Comparison of ENCODE assay signal across 8 mouse cellular contexts in genomic region chr2:119207961-119208343, GRCm38 (mm10). TPM values are rescaled to one million over a fixed set of nuclear protein-coding genes. Genes with fewer than 3 reads are reported as not detected.
DNase-seq lines count a peak whose midpoint lies in the region; ATAC-seq and TF ChIP-seq lines count a peak whose summit lies in the region.

No protein-coding gene starts in this region.

- H3K4me3 ChIP-seq in lung, embryonic 14.5 days (ENCODE audit: low read depth, low read length), result peak overlapping the region; percentile 66
- peak overlapping the region; percentile 64 for H3K4me3 ChIP-seq in forebrain, embryonic 11.5 days (ENCODE audit: low read depth, low read length)
- H3K4me3 ChIP-seq in liver, embryonic 13.5 days (replicated peaks), result peak overlapping the region; percentile 78
- peak overlapping the region; percentile 67 for H3K4me3 ChIP-seq in small intestine, adult 2 months (ENCODE audit: low read depth, low read length)

- peak overlapping the region; percentile 56 for H3K9ac ChIP-seq in lung, embryonic 14.5 days
- peak overlapping the region; percentile 67 for H3K9ac ChIP-seq in forebrain, embryonic 11.5 days (ENCODE audit: low read length)
- peak overlapping the region; percentile 81 for H3K9ac ChIP-seq in liver, embryonic 13.5 days

- no peak for TF ChIP-seq POLR2A in small intestine, adult 2 months (IDR thresholded peaks at IDR 0.05; ENCODE audit: low read depth, low read length)

- no peaks in the 10 kb centered on the region for H3K9me3 ChIP-seq in lung, embryonic 14.5 days (ENCODE audit: low read depth, low read length)
- no peaks in the 10 kb centered on the region for H3K9me3 ChIP-seq in forebrain, embryonic 11.5 days (ENCODE audit: control insufficient read depth, low read length)
- H3K9me3 ChIP-seq in liver, embryonic 13.5 days (replicated peaks), result no peaks in the 10 kb centered on the region

- H3K27ac ChIP-seq in lung, embryonic 14.5 days (ENCODE audit: low read depth), result peak overlapping the region; percentile 91
- peak overlapping the region; percentile 44; the same call in 1 of the 2 replicates for H3K27ac ChIP-seq in forebrain, embryonic 11.5 days (ENCODE audit: low read depth, low read length)
- H3K27ac ChIP-seq in liver, embryonic 13.5 days, result peak overlapping the region; percentile 85
- peak overlapping the region; percentile 93 for H3K27ac ChIP-seq in small intestine, adult 2 months (ENCODE audit: insufficient read depth, low read depth, low read length)

- ATAC-seq in lung, embryonic 14.5 days (ENCODE audit: insufficient read depth), result no peak; the same call in 1 of the 2 replicates
- peak; percentile 10 for ATAC-seq in forebrain, embryonic 11.5 days (replicated peaks; ENCODE audit: low FRiP score)
- ATAC-seq in liver, embryonic 13.5 days (ENCODE audit: low read depth), result no peak

- no peak for DNase-seq in lung, embryonic 14.5 days
- DNase-seq in lung, postnatal 14 days, result no peak
- no peak for DNase-seq in forebrain, embryonic 11.5 days (ENCODE audit: low spot score)
- no peak for DNase-seq in liver, embryonic 13.5 days
- DNase-seq in layer of hippocampus, postnatal 10 days (ENCODE audit: low spot score in 2 of 2), result no peak
- DNase-seq in ovary, postnatal 14 days (ENCODE audit: low spot score), result no peak
- no peak for DNase-seq in urinary bladder, adult 2 months (ENCODE audit: low spot score)

- TF ChIP-seq CTCF in lung, embryonic 14.5 days (IDR thresholded peaks at IDR 0.05; ENCODE audit: low read depth), result no peak
- no peak for TF ChIP-seq CTCF in small intestine, adult 2 months (IDR thresholded peaks at IDR 0.05; ENCODE audit: extremely low read depth, insufficient read length, insufficient replicate concordance, low read depth, low read length)

- peak overlapping the region; percentile 71 for H3K4me2 ChIP-seq in lung, embryonic 14.5 days
- peak overlapping the region; percentile 47 for H3K4me2 ChIP-seq in forebrain, embryonic 11.5 days (ENCODE audit: low read depth, low read length, severe bottlenecking)
- H3K4me2 ChIP-seq in liver, embryonic 13.5 days, result peak overlapping the region; percentile 78

- WGBS in lung, embryonic 14.5 days, result 21% methylated on average over 6 of the region's 6 CpGs
- WGBS in forebrain, embryonic 11.5 days, result 19% methylated on average over 6 of the region's 6 CpGs
- 17% methylated on average over 6 of the region's 6 CpGs for WGBS in liver, embryonic 13.5 days (ENCODE audit: insufficient replicate concordance)
- WGBS in small intestine, adult 2 months, result 8% methylated on average over 6 of the region's 6 CpGs

- no peaks in the 10 kb centered on the region for H3K4me1 ChIP-seq in lung, embryonic 14.5 days (ENCODE audit: insufficient read depth)
- peaks cover 8% of the 10 kb centered on the region; the same call in 1 of the 2 replicates for H3K4me1 ChIP-seq in forebrain, embryonic 11.5 days (replicated peaks; ENCODE audit: control insufficient read depth, insufficient read depth, low read length)
- H3K4me1 ChIP-seq in liver, embryonic 13.5 days (replicated peaks), result peaks cover 35% of the 10 kb centered on the region
- H3K4me1 ChIP-seq in small intestine, adult 2 months (ENCODE audit: control insufficient read depth, insufficient read depth, insufficient read length, low read length), result peaks cover 5% of the 10 kb centered on the region; the same call in 1 of the 2 replicates

- no peaks in the 10 kb centered on the region for H3K27me3 ChIP-seq in lung, embryonic 14.5 days (ENCODE audit: insufficient read depth, low read length)
- H3K27me3 ChIP-seq in forebrain, embryonic 11.5 days (ENCODE audit: control insufficient read depth, insufficient read depth, low read length), result no peaks in the 10 kb centered on the region
- H3K27me3 ChIP-seq in liver, embryonic 13.5 days, result no peaks in the 10 kb centered on the region
- no peaks in the 10 kb centered on the region for H3K27me3 ChIP-seq in small intestine, adult 2 months (ENCODE audit: control insufficient read depth, insufficient read depth, low read length)

- H3K36me3 ChIP-seq in lung, embryonic 14.5 days (ENCODE audit: insufficient read depth), result peaks cover 22% of the 10 kb centered on the region; the same call in 1 of the 2 replicates
- no peaks in the 10 kb centered on the region; the same call in 1 of the 2 replicates for H3K36me3 ChIP-seq in forebrain, embryonic 11.5 days (ENCODE audit: control insufficient read depth, insufficient read depth, low read length)
- peaks cover 24% of the 10 kb centered on the region for H3K36me3 ChIP-seq in liver, embryonic 13.5 days
- peaks cover 15% of the 10 kb centered on the region for H3K36me3 ChIP-seq in small intestine, adult 2 months (ENCODE audit: control insufficient read depth, insufficient read depth, low read length)

RNA-seq across cellular contexts. Expression of gene Zfyve19, which starts 0.5 kb away (rescaled TPM):
- polyA plus RNA-seq in lung, embryonic 14.5 days (2014; fragmentation: Nextera tagmentation; extraction: Ambion mirVana), result 49.6 and 50.5 TPM in 2 replicates
- 41.7 and 53.2 TPM in 2 replicates for polyA plus RNA-seq in forebrain, embryonic 11.5 days (2014; fragmentation: Nextera tagmentation; extraction: Ambion mirVana)
- 20.0 and 27.2 TPM in 2 replicates for polyA plus RNA-seq in liver, embryonic 13.5 days (2015; fragmentation: Nextera tagmentation; extraction: Ambion mirVana)
- polyA plus RNA-seq in small intestine, adult 2 months (2012; rRNA removed), result 20.2 and 46.7 TPM in 2 replicates
- 10 to 100 TPM; 38.4 to 46.9 TPM for total RNA-seq in layer of hippocampus, postnatal 10 days (2021)
- 49.1 and 55.7 TPM in 2 replicates for polyA plus RNA-seq in urinary bladder, adult 2 months (2012; rRNA removed)

RNA-seq across cellular contexts. Expression of gene Dnajc17, which starts 0.6 kb away (rescaled TPM):
- polyA plus RNA-seq in lung, embryonic 14.5 days (2014; fragmentation: Nextera tagmentation; extraction: Ambion mirVana), result 17.8 and 19.0 TPM in 2 replicates
- 26.6 and 27.1 TPM in 2 replicates for polyA plus RNA-seq in forebrain, embryonic 11.5 days (2014; fragmentation: Nextera tagmentation; extraction: Ambion mirVana)
- polyA plus RNA-seq in liver, embryonic 13.5 days (2015; fragmentation: Nextera tagmentation; extraction: Ambion mirVana), result 9.9 and 11.4 TPM in 2 replicates
- 1.5 and 2.9 TPM in 2 replicates for polyA plus RNA-seq in small intestine, adult 2 months (2012; rRNA removed)
- 10 to 100 TPM; 19.0 to 22.6 TPM for total RNA-seq in layer of hippocampus, postnatal 10 days (2021)
- 30.1 and 32.4 TPM in 2 replicates for polyA plus RNA-seq in urinary bladder, adult 2 months (2012; rRNA removed)

RNA-seq across cellular contexts. Expression of gene Ppp1r14d, which starts 21.8 kb away (rescaled TPM):
- 0.41 and 0.42 TPM in 2 replicates for polyA plus RNA-seq in lung, embryonic 14.5 days (2014; fragmentation: Nextera tagmentation; extraction: Ambion mirVana)
- polyA plus RNA-seq in forebrain, embryonic 11.5 days (2014; fragmentation: Nextera tagmentation; extraction: Ambion mirVana), result not detected in 2 replicates
- polyA plus RNA-seq in liver, embryonic 13.5 days (2015; fragmentation: Nextera tagmentation; extraction: Ambion mirVana), result not detected in 2 replicates
- 124 and 296 TPM in 2 replicates for polyA plus RNA-seq in small intestine, adult 2 months (2012; rRNA removed)
- not detected for total RNA-seq in layer of hippocampus, postnatal 10 days (2021)
- polyA plus RNA-seq in urinary bladder, adult 2 months (2012; rRNA removed), result 0.72 and 1.4 TPM in 2 replicates

RNA-seq across cellular contexts. Expression of gene Spint1, which starts 29.2 kb away (rescaled TPM):
- 25.4 and 25.5 TPM in 2 replicates for polyA plus RNA-seq in lung, embryonic 14.5 days (2014; fragmentation: Nextera tagmentation; extraction: Ambion mirVana)
- polyA plus RNA-seq in forebrain, embryonic 11.5 days (2014; fragmentation: Nextera tagmentation; extraction: Ambion mirVana), result 2.2 and 2.8 TPM in 2 replicates
- 0.09 and 0.36 TPM in 2 replicates for polyA plus RNA-seq in liver, embryonic 13.5 days (2015; fragmentation: Nextera tagmentation; extraction: Ambion mirVana)
- 139 and 367 TPM in 2 replicates for polyA plus RNA-seq in small intestine, adult 2 months (2012; rRNA removed)
- under 1 TPM; 0.27 to 0.59 TPM for total RNA-seq in layer of hippocampus, postnatal 10 days (2021)
- polyA plus RNA-seq in urinary bladder, adult 2 months (2012; rRNA removed), result 157 and 160 TPM in 2 replicates

RNA-seq across cellular contexts. Expression of gene Gm14137, which starts 33.6 kb away (rescaled TPM):
- 0.22 and 0.32 TPM in 2 replicates for polyA plus RNA-seq in lung, embryonic 14.5 days (2014; fragmentation: Nextera tagmentation; extraction: Ambion mirVana)
- polyA plus RNA-seq in forebrain, embryonic 11.5 days (2014; fragmentation: Nextera tagmentation; extraction: Ambion mirVana), result 0.28 and 0.29 TPM in 2 replicates
- 0.12 and 0.14 TPM in 2 replicates for polyA plus RNA-seq in liver, embryonic 13.5 days (2015; fragmentation: Nextera tagmentation; extraction: Ambion mirVana)
- polyA plus RNA-seq in small intestine, adult 2 months (2012; rRNA removed), result 0.03 and 0.04 TPM in 2 replicates
- total RNA-seq in layer of hippocampus, postnatal 10 days (2021), result under 1 TPM in 1 of 2 experiments, not detected in 1; 0.13 TPM
- polyA plus RNA-seq in urinary bladder, adult 2 months (2012; rRNA removed), result not detected in 2 replicates

Comparison
In these comparisons a context has a peak if more than half of its experiments do, and no peak if none do; other contexts are left out.
1. RNA of gene Ppp1r14d, which starts 21.8 kb away (polyA plus RNA-seq): 124 to 296 TPM in small intestine, adult 2 months; 0.72 to 1.4 TPM in urinary bladder, adult 2 months, 0.41 to 0.42 TPM in lung, embryonic 14.5 days, not detected in forebrain, embryonic 11.5 days and not detected in liver, embryonic 13.5 days; every median in the first group is over 10 times any median in the second.
2. Peak in every context shown above with its lines, with median percentiles within 50 percentile points of each other: H3K27ac ChIP-seq, H3K4me2 ChIP-seq, H3K4me3 ChIP-seq and H3K9ac ChIP-seq.